Mouse (Mus musculus): Measurements from ENCODE around the gene Gria3.
A peak's percentile ranks its signal among the peaks of the same experiment; 100 is the strongest.

Gria3 gene

DNA sequence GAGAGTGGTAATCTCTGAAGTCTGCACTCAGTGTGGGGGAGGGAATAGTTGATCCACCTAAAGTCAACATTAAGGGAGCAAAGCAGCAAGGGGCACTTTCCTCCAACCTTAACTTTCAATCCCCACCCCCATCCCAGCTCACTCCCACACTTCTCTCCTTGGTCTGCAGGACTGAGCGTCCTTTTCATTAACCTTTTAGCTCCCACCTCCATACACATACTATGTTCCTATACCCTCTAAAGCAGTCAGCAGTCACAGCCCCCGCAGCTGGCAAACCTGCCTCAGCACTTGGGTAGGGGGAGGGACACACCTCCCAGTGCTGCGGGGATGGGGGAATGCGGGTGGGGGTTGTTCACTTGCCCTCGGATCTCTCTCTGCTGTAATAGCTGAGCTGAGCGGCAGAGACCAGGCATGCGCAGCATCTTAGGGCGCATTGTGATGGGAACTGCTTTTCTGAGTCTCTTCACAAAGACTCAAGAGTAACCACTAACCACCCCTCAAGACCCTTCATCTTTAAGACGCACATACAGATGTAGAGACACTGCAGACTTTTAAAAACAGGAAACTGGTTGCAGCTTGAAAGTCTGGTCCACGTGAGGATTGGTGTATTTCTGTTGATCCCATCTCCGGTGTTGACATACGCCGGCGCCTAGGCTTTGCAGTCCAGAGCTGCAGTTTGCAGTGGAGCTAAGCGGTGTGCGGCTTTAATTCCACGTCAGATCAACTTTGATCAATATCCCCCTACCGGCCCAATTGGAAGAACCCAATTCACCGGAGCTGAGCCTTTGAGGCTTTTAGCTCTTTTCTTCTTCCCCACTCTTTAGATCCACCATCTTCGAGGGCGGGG, at the start of gene Gria3:
Gria3 (plus strand) TSS at position 797 of the 847 bp plus-strand sequence.
- no peak for DNase-seq (ENCODE audit: low spot score)

DNA sequence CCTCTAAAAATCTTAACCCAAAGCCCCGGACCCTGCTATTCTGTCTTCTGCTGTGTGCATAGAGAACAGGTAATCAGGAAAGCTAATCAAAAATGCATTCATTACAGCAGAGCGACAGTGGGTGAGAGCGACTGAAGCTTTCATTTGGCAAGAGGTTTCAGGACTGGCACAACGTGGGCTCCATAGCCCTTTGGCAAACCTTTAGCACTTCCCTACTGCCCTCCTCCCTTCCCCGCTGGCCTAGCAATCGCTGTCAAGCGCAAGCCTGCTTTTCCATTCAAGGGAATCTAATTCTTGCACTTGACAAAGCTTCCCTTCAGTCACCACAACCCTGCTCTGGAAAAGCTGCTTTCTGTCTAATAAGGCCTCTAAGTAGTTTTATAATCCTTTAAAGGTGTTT, 13.6 kb upstream of the Gria3 start:
- no peak for DNase-seq (ENCODE audit: low spot score)

DNA sequence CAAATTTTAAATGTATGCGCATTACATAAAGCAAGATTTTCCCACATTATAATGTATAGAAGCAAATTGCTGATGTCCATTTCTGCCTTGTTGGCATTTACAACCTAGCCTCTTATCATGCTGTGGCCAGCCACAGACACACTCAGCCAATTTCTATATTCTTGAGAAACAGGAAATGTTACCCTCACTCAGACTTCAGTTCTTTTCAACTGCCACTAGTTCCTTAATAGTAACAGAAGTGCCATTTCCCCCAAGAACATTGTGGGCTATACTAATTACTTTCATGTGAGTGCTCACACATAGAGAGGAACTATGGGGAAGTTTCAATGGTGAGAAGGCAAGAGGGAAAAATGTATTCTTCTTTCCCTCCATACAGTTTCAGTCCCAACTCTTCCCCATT, 11.6 kb upstream of the Gria3 start:
- DNase-seq (ENCODE audit: low spot score), result no peak

- DNase-seq (ENCODE audit: low spot score), result no peak
These were observed 2.2 kb upstream of the Gria3 start for GRCm38 (mm10) chrX:41398482-41398881.

GRCm38 (mm10) chrX:41401186-41401585, 532 bp downstream of the Gria3 start:
- no peak for DNase-seq (ENCODE audit: low spot score)

DNA sequence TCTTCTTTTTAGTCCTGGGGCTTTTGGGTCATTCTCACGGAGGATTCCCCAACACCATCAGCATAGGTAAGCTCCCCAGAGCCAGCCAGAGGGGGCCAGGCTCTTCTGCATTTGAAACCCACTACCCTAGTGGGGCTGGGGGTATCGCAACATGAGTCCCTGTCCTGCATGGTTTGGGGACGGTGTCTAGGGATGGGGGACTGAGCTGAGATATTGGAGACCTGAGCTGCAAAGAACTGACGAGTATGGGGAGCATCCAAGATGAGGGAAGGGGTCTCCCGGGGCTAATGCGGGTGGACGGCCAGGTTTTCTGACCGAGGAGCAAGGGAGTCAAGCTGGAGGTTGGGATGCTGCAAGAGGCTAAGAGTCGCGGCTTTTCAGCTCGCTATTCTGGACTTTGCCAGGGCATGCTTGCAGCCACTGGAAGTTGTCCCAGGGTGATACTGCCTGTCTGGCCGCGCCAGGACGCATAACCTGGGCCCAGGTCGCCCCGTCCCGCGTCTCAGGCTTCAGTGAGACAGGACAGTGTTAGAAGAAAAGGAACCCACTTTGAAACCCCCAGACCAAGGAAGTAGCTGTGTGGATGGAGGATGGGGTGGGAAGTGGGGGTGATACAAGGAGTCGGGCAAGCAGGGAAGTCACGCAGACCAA, 1.1 kb downstream of the Gria3 start:
- DNase-seq (ENCODE audit: low spot score), result peak; percentile 39

DNA sequence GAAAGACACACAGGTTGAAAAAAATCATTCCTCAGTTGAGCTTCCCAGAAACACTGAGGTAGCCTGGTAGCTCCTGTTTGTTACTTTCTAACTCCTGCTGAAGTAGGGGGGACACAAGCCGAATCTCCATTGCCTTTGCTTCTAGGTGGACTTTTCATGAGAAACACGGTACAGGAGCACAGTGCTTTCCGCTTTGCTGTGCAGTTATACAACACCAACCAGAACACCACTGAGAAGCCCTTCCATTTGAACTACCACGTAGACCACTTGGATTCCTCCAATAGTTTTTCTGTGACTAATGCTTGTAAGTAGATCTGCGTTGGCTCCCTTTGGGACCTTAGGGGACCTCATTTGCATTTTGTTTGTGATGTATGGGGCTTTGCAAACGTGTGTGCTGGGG, 2.0 kb downstream of the Gria3 start:
- no peak for DNase-seq (ENCODE audit: low spot score)

DNA sequence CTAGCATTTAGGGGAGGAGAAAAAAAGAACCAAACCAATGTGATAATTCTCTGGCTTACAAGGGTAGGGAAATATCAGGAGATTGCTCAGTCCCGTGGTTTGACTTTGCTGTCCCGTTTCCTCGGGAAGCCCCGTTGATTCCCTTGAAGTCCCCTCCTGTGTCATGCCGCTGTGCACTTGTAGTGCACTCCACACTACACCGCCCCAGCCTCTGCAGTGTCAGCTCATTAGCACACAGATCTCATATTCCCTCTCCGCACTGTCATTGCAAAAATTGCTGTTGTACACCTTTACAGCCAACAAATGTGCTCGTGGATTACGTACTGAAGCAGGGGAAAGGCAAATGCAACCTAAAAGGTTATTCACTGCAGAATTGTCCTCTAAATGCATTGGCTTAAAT, 5.6 kb downstream of the Gria3 start:
- DNase-seq (ENCODE audit: low spot score), result no peak

DNA sequence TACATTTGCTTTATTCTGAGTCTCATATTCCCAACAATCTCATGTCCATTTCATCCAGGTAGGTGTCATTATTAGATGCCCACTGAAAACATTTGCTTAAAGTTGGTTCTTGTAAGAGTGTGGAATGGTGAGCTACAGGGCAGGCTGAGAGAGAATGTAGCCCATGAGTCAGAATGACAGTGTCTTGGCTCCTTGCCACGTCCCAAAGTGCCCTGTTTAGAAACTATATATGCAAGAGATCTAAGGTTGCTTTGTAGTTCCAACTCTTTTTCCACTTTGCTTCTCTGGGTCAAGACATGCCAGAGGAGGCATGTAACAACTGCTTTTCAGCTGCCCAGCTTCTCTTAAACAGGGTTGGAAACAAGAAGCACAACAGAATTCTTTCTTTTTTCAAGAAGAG, 9.1 kb downstream of the Gria3 start:
- no peak for DNase-seq (ENCODE audit: low spot score)

- DNase-seq (ENCODE audit: low spot score), result no peak
These were observed 25.0 kb downstream of the Gria3 start for GRCm38 (mm10) chrX:41425651-41426050.

DNA sequence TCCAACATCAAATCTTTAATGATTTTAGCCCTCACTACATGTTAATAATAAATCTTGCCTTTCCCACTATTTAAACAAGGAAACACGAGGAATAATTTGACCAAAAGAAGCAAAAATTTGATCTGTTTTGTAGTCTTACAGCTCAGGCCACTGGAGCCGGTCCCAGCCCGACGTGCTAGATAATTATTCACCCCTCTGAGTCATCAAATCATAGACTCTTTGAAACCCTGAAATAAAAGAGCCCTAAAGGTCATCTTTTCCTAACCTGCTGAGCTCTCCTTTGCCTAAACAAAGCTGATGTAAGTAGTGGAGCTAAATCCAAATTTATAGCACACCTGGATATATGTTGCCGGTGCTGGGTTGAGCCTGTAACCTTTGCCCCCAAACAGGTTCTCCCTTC, 27.4 kb downstream of the Gria3 start:
- no peak for DNase-seq (ENCODE audit: low spot score)

GRCm38 (mm10) chrX:41435541-41435940, 34.9 kb downstream of the Gria3 start:
- DNase-seq (ENCODE audit: low spot score), result no peak

GRCm38 (mm10) chrX:41438841-41439240, 38.2 kb downstream of the Gria3 start:
- no peak for DNase-seq (ENCODE audit: low spot score)

GRCm38 (mm10) chrX:41448876-41449275, 48.2 kb downstream of the Gria3 start:
- DNase-seq (ENCODE audit: low spot score), result no peak

DNA sequence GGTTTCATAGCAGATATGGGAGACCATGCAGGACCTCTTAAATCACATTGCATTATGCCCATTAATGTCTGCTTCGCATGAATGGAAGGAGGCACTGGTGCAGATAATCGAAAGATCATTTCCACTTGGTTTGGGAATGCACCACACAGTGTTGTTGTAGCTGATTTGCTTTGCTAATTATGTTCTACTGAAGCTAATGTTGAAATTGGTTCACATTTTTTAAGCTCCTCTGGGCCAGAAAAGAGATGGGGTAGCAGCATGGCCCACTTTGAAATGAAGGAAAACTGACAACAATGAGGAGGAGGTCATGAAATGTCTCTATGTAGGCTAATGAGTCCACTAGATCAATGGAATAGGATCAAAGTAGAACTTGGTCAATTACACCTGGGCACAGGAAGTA, 76.8 kb downstream of the Gria3 start:
- no peak for DNase-seq (ENCODE audit: low spot score)

- DNase-seq (ENCODE audit: low spot score), result no peak
These were observed 95.9 kb downstream of the Gria3 start for GRCm38 (mm10) chrX:41496528-41496927.

DNA sequence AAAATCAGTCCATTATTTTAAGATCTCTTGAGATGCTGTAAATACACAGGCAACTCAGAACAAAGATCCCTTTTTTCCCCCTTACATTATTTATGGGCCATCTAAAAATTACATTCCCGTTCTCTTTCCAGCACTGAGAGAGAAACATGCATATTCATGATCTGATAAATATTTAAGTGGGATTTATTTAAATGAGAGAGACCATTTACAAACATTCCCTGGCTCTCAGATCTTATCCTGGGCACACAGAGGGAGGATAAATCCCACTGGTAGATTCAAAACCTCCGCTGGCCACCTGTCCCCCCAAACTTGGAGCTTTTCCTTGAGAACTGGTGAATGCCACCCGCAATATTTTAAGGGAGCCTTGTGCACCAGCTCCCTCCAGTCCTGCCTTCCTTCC, 104.7 kb downstream of the Gria3 start:
- no peak for DNase-seq (ENCODE audit: low spot score)

DNA sequence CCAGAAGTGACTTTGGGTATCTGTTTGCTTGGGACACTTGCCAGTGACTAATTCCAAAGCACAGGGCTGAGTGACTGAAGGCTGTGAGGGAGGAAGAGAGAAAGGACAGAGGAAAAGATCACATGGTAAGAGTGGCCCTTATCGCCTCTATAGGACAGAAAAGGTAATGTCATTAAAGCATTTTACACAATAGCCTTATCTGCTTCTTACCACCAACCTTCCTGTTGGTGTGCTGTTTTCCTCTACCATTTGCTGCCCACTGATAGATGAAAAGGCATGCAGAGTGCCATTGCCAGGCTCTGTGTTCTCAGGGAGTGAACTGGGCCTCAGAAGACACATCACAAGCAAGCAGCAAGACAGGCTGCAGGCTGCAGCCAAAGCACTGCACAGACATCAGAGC, 107.3 kb downstream of the Gria3 start:
- DNase-seq (ENCODE audit: low spot score), result no peak

DNA sequence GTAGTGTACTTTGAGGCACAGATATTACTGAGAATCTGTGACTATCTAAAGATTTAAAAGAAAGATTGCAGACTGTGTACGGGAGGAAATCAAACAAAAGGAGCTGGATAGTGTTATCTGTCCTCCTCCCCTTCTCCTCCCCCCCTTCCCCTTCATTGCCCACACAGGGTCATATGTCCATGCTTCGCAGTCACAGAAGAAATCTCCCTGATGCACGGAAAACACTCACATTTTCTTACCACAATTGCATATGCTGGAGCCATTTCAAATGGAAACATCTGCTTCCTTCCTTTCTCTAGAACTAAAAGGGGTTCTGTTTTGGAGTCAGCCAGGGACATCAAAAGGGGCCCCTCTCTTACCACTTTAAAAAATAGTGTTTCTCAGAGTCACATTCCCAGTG, 114.3 kb downstream of the Gria3 start:
- no peak for DNase-seq (ENCODE audit: low spot score)

DNA sequence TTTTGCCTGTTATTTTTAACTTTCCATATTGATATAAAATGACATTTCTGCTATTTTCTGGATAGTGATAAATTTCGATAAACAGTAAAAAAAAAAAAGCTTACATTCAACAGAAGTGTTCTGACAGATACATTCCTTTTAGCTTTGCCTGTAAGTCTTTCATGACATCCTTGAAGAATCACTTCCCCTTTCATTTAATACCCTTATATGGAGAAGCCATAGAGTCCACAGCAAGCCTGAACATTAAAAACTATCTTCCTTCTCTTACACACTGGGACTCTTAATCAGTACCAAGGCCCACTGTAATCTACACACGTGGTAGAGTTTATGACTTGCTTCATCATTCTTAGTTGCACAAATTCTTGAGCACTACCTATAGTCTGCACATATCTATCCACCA, 131.9 kb downstream of the Gria3 start:
- no peak for DNase-seq (ENCODE audit: low spot score)

DNA sequence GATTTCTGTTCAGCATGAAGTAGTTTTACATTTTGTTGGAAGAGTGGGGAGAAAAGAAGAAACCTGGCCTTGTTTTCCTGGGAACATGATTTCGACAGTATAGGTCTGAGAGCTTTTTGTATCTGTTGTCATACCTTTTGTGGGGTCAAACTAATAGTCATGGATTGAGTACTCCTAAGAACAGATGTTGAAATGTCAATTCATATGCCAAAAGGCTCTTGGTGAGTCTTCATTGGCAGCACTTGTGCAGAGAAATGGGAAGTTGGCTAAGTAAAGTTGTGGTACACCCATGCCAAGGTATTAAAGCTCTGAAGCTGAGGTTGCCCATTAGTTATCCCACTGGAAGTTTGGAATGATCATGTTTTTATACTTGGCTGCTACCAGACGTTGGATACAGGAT, 135.2 kb downstream of the Gria3 start:
- no peak for DNase-seq (ENCODE audit: low spot score)

- no peak for DNase-seq (ENCODE audit: low spot score)
These were observed 161.8 kb downstream of the Gria3 start for GRCm38 (mm10) chrX:41562296-41563060.

GRCm38 (mm10) chrX:41564898-41565297, 164.2 kb downstream of the Gria3 start:
- no peak for DNase-seq (ENCODE audit: low spot score)
